Mouse (Mus musculus) layer of hippocampus, adult 8-10 months (tissue): ENCODE measurements around the gene Vmn1r163. TPM values are rescaled to one million over a fixed set of nuclear protein-coding genes. Genes with fewer than 3 reads are reported as not detected.
"Not testable (repeated sequence)": the region's sequence is repeated elsewhere in the genome, so short reads cannot be mapped to it uniquely, and the experiment has no call there.

Source experiments
- DNase-seq, 2 experiments: peaks; one replicate each; pipeline ENCODE4 v3.0.0; 2022; ENCODE audit warnings: low spot score in 2 of 2
- total RNA-seq, 4 experiments: library from RNA; stranded (reverse); gene quantifications; 2 replicates each; pipeline ENCODE4 v1.2.4; 2022

The Vmn1r163 gene
- not detected for total RNA-seq

DNA sequence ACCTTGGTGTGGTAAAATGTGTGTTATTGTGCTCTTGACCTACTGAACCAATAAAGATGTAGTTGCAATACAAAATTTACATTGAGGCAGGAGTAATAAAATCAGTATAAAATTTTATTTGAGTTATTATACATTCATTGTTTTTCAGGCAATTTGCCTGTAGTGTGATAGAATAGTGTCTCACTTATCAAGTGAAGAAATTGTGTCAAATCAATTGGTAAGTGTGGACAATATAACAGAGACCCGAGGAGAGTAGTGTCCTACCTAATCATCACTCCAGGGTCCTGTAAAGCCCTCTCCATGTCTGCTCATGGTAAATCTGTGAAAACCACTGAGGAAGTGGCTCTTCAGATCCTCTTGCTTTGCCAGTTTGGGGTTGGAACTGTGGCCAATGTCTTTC, at the start of gene Vmn1r163:
Gene Vmn1r163, plus strand, starts transcription at position 301 of the 400 bp plus-strand sequence.
- DNase-seq: not testable (repeated sequence)

DNA sequence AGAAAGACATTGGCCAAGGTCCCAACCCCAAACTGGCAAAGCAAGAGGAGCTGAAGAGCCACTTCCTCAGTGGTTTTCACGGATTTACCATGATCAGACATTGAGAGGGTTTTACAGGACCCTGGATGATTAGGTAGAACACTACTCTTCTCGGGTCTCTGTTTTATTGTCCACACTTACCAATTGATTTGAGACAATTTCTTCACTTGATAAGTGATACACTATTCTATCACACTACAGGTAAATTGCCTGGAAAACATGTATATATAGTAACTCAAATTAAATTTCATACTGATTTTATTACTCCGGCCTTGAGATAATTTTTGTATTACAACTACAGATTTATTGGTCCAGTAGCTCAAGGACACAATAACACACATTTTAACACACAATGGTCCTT, 35.5 kb upstream of the Vmn1r163 start, which contains the start of gene Gm4216:
Gene Gm4216, minus strand, starts transcription at position 101 of the 400 bp plus-strand sequence.
- DNase-seq: not testable (repeated sequence)

DNA sequence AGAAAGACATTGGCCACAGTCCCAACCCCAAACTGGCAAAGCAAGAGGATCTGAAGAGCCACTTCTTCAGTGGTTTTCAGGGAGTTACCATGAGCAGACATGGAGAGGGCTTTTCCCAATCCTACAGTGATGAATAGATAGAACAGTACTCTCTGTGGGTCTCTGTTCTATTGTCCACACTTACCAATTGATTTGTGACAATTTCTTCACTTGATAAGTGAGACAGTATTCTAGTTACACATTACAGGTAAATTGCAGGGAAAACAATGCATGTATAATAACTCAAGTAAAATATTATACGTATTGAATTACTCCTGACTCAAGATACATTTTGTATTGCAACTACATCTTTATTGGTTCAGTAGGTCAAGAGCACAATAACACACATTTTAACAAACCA, 12.0 kb downstream of the Vmn1r163 start, which contains the start of gene Gm8720:
Gene Gm8720, minus strand, starts transcription at position 101 of the 400 bp plus-strand sequence.
- DNase-seq: not testable (repeated sequence)

Other genes with a start within 250 kb of the Vmn1r163 start
- not detected for gene Vmn1r159, start 211.9 kb upstream of the Vmn1r163 start, total RNA-seq
- gene Vmn1r160, start 184.3 kb upstream of the Vmn1r163 start, total RNA-seq: not detected
- not detected for gene Gm4214, start 70.9 kb upstream of the Vmn1r163 start, total RNA-seq
- not detected for gene Gm4216, start 35.6 kb upstream of the Vmn1r163 start, total RNA-seq
- not detected for gene Gm8720, start 11.9 kb downstream of the Vmn1r163 start, total RNA-seq
- gene Gm10662, start 88.9 kb downstream of the Vmn1r163 start, total RNA-seq: not detected
- gene Vmn1r165, start 161.8 kb downstream of the Vmn1r163 start, total RNA-seq: not detected
- not detected for gene Vmn1r166, start 196.1 kb downstream of the Vmn1r163 start, total RNA-seq
- gene Gm6902, start 223.4 kb downstream of the Vmn1r163 start, total RNA-seq: not detected
- not detected for gene Nlrp4e, start 245.7 kb downstream of the Vmn1r163 start, total RNA-seq